Mouse (Mus musculus) small intestine, adult 2 months (tissue): ENCODE results near the gene Elavl4.

Source experiments
- CTCF ChIP-seq: fragments of 200-500 bp; IDR thresholded peaks from 2 replicates; pipeline ENCODE4 v1.5.1; 2012; ENCODE audit warnings: low read depth, mild to moderate bottlenecking, control low read depth, inconsistent platforms, low read length, moderate library complexity, mixed read lengths; ENCODE audit not compliant: insufficient replicate concordance, insufficient read length; ENCODE audit errors: extremely low read depth
- POLR2A ChIP-seq: fragments of 200-500 bp; IDR thresholded peaks from 2 replicates; pipeline ENCODE4 v1.6.1; 2012; ENCODE audit warnings: low read depth, mild to moderate bottlenecking, control low read depth, inconsistent platforms, low read length, moderate library complexity

- TF ChIP-seq POLR2A, result no peak
- no peak for TF ChIP-seq CTCF
Observed at GRCm38 (mm10) chr4:110306559-110306958, 45.1 kb downstream of the Elavl4 start.
